Comparison of ENCODE assay signal across 16 mouse cellular contexts in the genomic region with DNA sequence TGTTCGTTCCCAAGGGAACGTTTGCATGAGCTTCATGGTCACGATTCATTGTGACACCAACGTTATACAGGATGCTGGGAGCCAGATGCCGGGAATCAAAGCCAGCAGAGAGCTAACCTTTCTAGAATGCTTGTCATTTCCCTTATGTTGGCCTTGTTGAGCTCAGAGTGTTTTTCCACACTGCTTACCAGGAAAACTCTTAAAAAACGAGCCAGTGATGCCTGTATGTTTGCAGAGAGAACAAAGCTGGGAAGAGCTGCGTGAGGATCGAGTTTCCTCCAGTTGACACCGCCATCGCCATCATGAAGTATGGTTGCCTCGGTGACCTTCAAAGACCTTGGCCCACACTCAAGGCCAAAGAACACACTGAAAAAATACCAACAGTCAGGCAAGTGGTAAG. TPM values are rescaled to one million over a fixed set of nuclear protein-coding genes. Genes with fewer than 3 reads are reported as not detected.
DNase-seq lines count a peak whose midpoint lies in the region; ATAC-seq and TF ChIP-seq lines count a peak whose summit lies in the region.
"Had no signal": no experiment of that assay in that cellular context is flagged by ENCODE, and none has a peak within 500 bp of the region (broad histone marks: within the 10 kb centered on the region; RNA-seq: fewer than 3 reads in every experiment).

No protein-coding gene starts in this region.

- TF ChIP-seq CTCF in heart, postnatal 0 days (IDR thresholded peaks at IDR 0.05; ENCODE audit: low read depth): no peak
- TF ChIP-seq CTCF in heart, adult 2 months (IDR thresholded peaks at IDR 0.05): no peak
- no peak for TF ChIP-seq CTCF in thymus, adult 2 months (IDR thresholded peaks at IDR 0.05; ENCODE audit: borderline replicate concordance, control insufficient read depth, extremely low read depth, insufficient read depth, low read length, poor library complexity)

- no peaks in the 10 kb centered on the region for H3K79me2 ChIP-seq in heart, adult 2 months (replicated peaks; ENCODE audit: control insufficient read depth, insufficient read depth, low read length)

- H3K27ac ChIP-seq in heart, postnatal 0 days (ENCODE audit: low read depth): no peak overlapping the region
- H3K27ac ChIP-seq in heart, adult 2 months: no peak overlapping the region
- H3K27ac ChIP-seq in thymus, adult 2 months (ENCODE audit: control insufficient read depth, insufficient read depth, low read length): peak overlapping the region; percentile 73; the same call in 1 of the 2 replicates
- H3K27ac ChIP-seq in brown adipose tissue, adult 24 weeks (replicated peaks; ENCODE audit: low read depth, low read length): 0 out of 2 replicates have a peak overlapping the region, but pooled peaks have one; percentile 3
- no peak overlapping the region for H3K27ac ChIP-seq in forebrain, embryonic 11.5 days (ENCODE audit: low read depth, low read length)
- H3K27ac ChIP-seq: liver, embryonic 12.5 days; lung, embryonic 15.5 days; midbrain, embryonic 12.5 days; neural tube, embryonic 13.5 days had no signal

- H3K9ac ChIP-seq in heart, postnatal 0 days (replicated peaks; ENCODE audit: low read depth, low read length): no peak overlapping the region
- H3K9ac ChIP-seq in heart, adult 2 months (ENCODE audit: low read depth, low read length): no peak overlapping the region
- no peak overlapping the region for H3K9ac ChIP-seq in forebrain, embryonic 11.5 days (ENCODE audit: low read length)
- H3K9ac ChIP-seq: liver, embryonic 12.5 days; lung, embryonic 15.5 days; midbrain, embryonic 12.5 days; neural tube, embryonic 13.5 days had no signal

- DNase-seq in heart, postnatal 0 days (ENCODE audit: low spot score): peak; percentile 9
- no peak for DNase-seq in heart, adult 2 months
- DNase-seq in thymus, adult 2 months: no peak
- no peak for DNase-seq in thymus, postnatal 36 days
- peak; percentile 45 to 64 for DNase-seq in kidney, postnatal 25 days
- no peak for DNase-seq in left cerebral cortex, adult 9 months (ENCODE audit: low spot score in 2 of 2)
- DNase-seq in forebrain, embryonic 11.5 days (ENCODE audit: low spot score): no peak
- DNase-seq: cerebellum, postnatal 14 days; right cerebral cortex, postnatal 4 days had no signal

- H3K27me3 ChIP-seq in heart, postnatal 0 days (ENCODE audit: control insufficient read depth, insufficient read depth, low read length): no peaks in the 10 kb centered on the region
- no peaks in the 10 kb centered on the region for H3K27me3 ChIP-seq in heart, adult 2 months (ENCODE audit: control insufficient read depth, insufficient read depth, low read length)
- H3K27me3 ChIP-seq in thymus, adult 2 months (ENCODE audit: control insufficient read depth, insufficient read depth, low read length): no peaks in the 10 kb centered on the region
- no peaks in the 10 kb centered on the region for H3K27me3 ChIP-seq in forebrain, embryonic 11.5 days (ENCODE audit: control insufficient read depth, insufficient read depth, low read length)
- H3K27me3 ChIP-seq: liver, embryonic 12.5 days; lung, embryonic 15.5 days; midbrain, embryonic 12.5 days; neural tube, embryonic 13.5 days had no signal

- no peak overlapping the region for H3K4me2 ChIP-seq in heart, postnatal 0 days (ENCODE audit: low read depth, low read length)
- no peak overlapping the region for H3K4me2 ChIP-seq in forebrain, embryonic 11.5 days (ENCODE audit: low read depth, low read length, severe bottlenecking)
- H3K4me2 ChIP-seq: liver, embryonic 12.5 days; lung, embryonic 15.5 days; midbrain, embryonic 12.5 days; neural tube, embryonic 13.5 days had no signal

- peaks cover 4% of the 10 kb centered on the region; the same call in 1 of the 2 replicates for H3K9me3 ChIP-seq in heart, postnatal 0 days (replicated peaks; ENCODE audit: control insufficient read depth, low read length)
- H3K9me3 ChIP-seq in forebrain, embryonic 11.5 days (ENCODE audit: control insufficient read depth, low read length): no peaks in the 10 kb centered on the region
- H3K9me3 ChIP-seq: liver, embryonic 12.5 days; lung, embryonic 15.5 days; midbrain, embryonic 12.5 days; neural tube, embryonic 13.5 days had no signal

- H3K36me3 ChIP-seq in heart, postnatal 0 days (replicated peaks; ENCODE audit: control insufficient read depth, insufficient read depth, low read length): no peaks in the 10 kb centered on the region
- H3K36me3 ChIP-seq in heart, adult 2 months (ENCODE audit: control insufficient read depth, insufficient read depth, low read length): no peaks in the 10 kb centered on the region
- no peaks in the 10 kb centered on the region for H3K36me3 ChIP-seq in thymus, adult 2 months (ENCODE audit: control insufficient read depth, insufficient read depth, low read length)
- H3K36me3 ChIP-seq in forebrain, embryonic 11.5 days (ENCODE audit: control insufficient read depth, insufficient read depth, low read length): no peaks in the 10 kb centered on the region
- H3K36me3 ChIP-seq: liver, embryonic 12.5 days; lung, embryonic 15.5 days; midbrain, embryonic 12.5 days; neural tube, embryonic 13.5 days had no signal

- WGBS in heart, postnatal 0 days: 58% methylated on average over 11 of the region's 11 CpGs
- 48% methylated on average over 11 of the region's 11 CpGs for WGBS in heart, adult 2 months
- 85% methylated on average over 11 of the region's 11 CpGs for WGBS in thymus, adult 2 months
- 82% methylated on average over 11 of the region's 11 CpGs for WGBS in forebrain, embryonic 11.5 days

- 0 out of 2 replicates have a peak, but pooled peaks have one; percentile 27 for ATAC-seq in heart, postnatal 0 days (ENCODE audit: insufficient read depth, low read depth)
- no peak for ATAC-seq in forebrain, embryonic 11.5 days (replicated peaks; ENCODE audit: low FRiP score)
- ATAC-seq: CD4-positive, CD25-positive, alpha-beta regulatory T cell, adult 4 months; forebrain, embryonic 14.5 days; liver, embryonic 12.5 days had no signal

- no peak overlapping the region for H3K4me3 ChIP-seq in heart, postnatal 0 days (ENCODE audit: low read depth, low read length)
- no peak overlapping the region for H3K4me3 ChIP-seq in heart, adult 2 months
- no peak overlapping the region for H3K4me3 ChIP-seq in thymus, adult 2 months (ENCODE audit: control insufficient read depth, insufficient read depth, low read length)
- no peak overlapping the region for H3K4me3 ChIP-seq in brown adipose tissue, adult 24 weeks (ENCODE audit: insufficient read depth, low read depth, low read length)
- H3K4me3 ChIP-seq in forebrain, embryonic 11.5 days (ENCODE audit: low read depth, low read length): no peak overlapping the region
- H3K4me3 ChIP-seq: liver, embryonic 12.5 days; lung, embryonic 15.5 days; midbrain, embryonic 12.5 days; neural tube, embryonic 13.5 days had no signal

- TF ChIP-seq EP300 in heart, postnatal 0 days (IDR thresholded peaks at IDR 0.05; ENCODE audit: low read depth): no peak
- TF ChIP-seq EP300 in heart, adult 2 months (IDR thresholded peaks at IDR 0.05; ENCODE audit: insufficient read depth, low read depth, low read length): no peak

- no peak for TF ChIP-seq POLR2A in heart, adult 2 months (IDR thresholded peaks at IDR 0.05; ENCODE audit: insufficient read depth, low read depth, low read length)
- no peak for TF ChIP-seq POLR2A in thymus, adult 2 months (IDR thresholded peaks at IDR 0.05; ENCODE audit: control insufficient read depth, extremely low read depth, insufficient read depth, low read length, poor library complexity)

- no peaks in the 10 kb centered on the region for H3K4me1 ChIP-seq in heart, postnatal 0 days (ENCODE audit: control insufficient read depth, insufficient read depth)
- H3K4me1 ChIP-seq in heart, adult 2 months (ENCODE audit: control insufficient read depth, insufficient read depth, low read length): peaks cover 2% of the 10 kb centered on the region; the same call in 1 of the 2 replicates
- peaks cover 29% of the 10 kb centered on the region for H3K4me1 ChIP-seq in thymus, adult 2 months (replicated peaks; ENCODE audit: control insufficient read depth, insufficient read depth, low read length)
- H3K4me1 ChIP-seq in brown adipose tissue, adult 24 weeks (ENCODE audit: control insufficient read depth, insufficient read depth, insufficient read length, low read length): no peaks in the 10 kb centered on the region
- H3K4me1 ChIP-seq in forebrain, embryonic 11.5 days (replicated peaks; ENCODE audit: control insufficient read depth, insufficient read depth, low read length): no peaks in the 10 kb centered on the region
- H3K4me1 ChIP-seq: lung, embryonic 15.5 days; midbrain, embryonic 12.5 days; neural tube, embryonic 13.5 days had no signal

- intact Hi-C loops in heart, adult 2 months (cut with DNase I): no loop called here

RNA-seq across cellular contexts. Expression of a gene that starts 6.6 kb away (rescaled TPM):
- total RNA-seq in heart, postnatal 0 days (2014; rRNA removed; ENCODE audit: low replicate concordance): 53.9 and 57.2 TPM in 2 replicates
- polyA plus RNA-seq in heart, postnatal 0 days (2015; fragmentation: Nextera tagmentation; extraction: Ambion mirVana): 25.9 and 27.0 TPM in 2 replicates
- total RNA-seq in heart, adult 2 months (2021): 10 to 100 TPM; 27.9 to 33.7 TPM
- 49.2 and 64.3 TPM in 2 replicates for polyA plus RNA-seq in heart, adult 2 months (2012; rRNA removed)
- 681 and 790 TPM in 2 replicates for polyA plus RNA-seq in thymus, adult 2 months (2012; rRNA removed)
- polyA plus RNA-seq in brown adipose tissue, adult 24 weeks (2012; ENCODE audit: insufficient read depth, insufficient read length, missing spikeins): 24.7 and 34.9 TPM in 2 replicates
- 133 and 135 TPM in 2 replicates for polyA plus RNA-seq in forebrain, embryonic 11.5 days (2014; fragmentation: Nextera tagmentation; extraction: Ambion mirVana)

RNA-seq across cellular contexts. Expression of a gene that starts 35.5 kb away (rescaled TPM):
- total RNA-seq in heart, postnatal 0 days (2014; rRNA removed; ENCODE audit: low replicate concordance): 4.7 and 28.3 TPM in 2 replicates
- polyA plus RNA-seq in heart, postnatal 0 days (2015; fragmentation: Nextera tagmentation; extraction: Ambion mirVana): 4.2 and 5.3 TPM in 2 replicates
- total RNA-seq in heart, adult 2 months (2021): 10 to 100 TPM; 31.8 to 32.5 TPM
- polyA plus RNA-seq in heart, adult 2 months (2012; rRNA removed): 39.7 and 41.9 TPM in 2 replicates
- 18.7 and 21.2 TPM in 2 replicates for polyA plus RNA-seq in thymus, adult 2 months (2012; rRNA removed)
- polyA plus RNA-seq in brown adipose tissue, adult 24 weeks (2012; ENCODE audit: insufficient read depth, insufficient read length, missing spikeins): 25.9 and 30.4 TPM in 2 replicates
- polyA plus RNA-seq in forebrain, embryonic 11.5 days (2014; fragmentation: Nextera tagmentation; extraction: Ambion mirVana): 0.84 and 1.2 TPM in 2 replicates
- polyA plus RNA-seq: CD4-positive, CD25-positive, alpha-beta regulatory T cell, adult 4 months had no signal

RNA-seq across cellular contexts. Expression of a gene that starts 47.2 kb away (rescaled TPM):
- total RNA-seq in heart, postnatal 0 days (2014; rRNA removed; ENCODE audit: low replicate concordance): 6.7 and 10.5 TPM in 2 replicates
- polyA plus RNA-seq in heart, postnatal 0 days (2015; fragmentation: Nextera tagmentation; extraction: Ambion mirVana): 1.3 and 1.7 TPM in 2 replicates
- 1 to 10 TPM; 1.7 to 2.6 TPM for total RNA-seq in heart, adult 2 months (2021)
- 2.8 and 5.1 TPM in 2 replicates for polyA plus RNA-seq in heart, adult 2 months (2012; rRNA removed)
- 7.0 and 8.2 TPM in 2 replicates for polyA plus RNA-seq in thymus, adult 2 months (2012; rRNA removed)
- not detected in 2 replicates for polyA plus RNA-seq in brown adipose tissue, adult 24 weeks (2012; ENCODE audit: insufficient read depth, insufficient read length, missing spikeins)
- polyA plus RNA-seq in forebrain, embryonic 11.5 days (2014; fragmentation: Nextera tagmentation; extraction: Ambion mirVana): 0.29 and 0.39 TPM in 2 replicates
- polyA plus RNA-seq: forebrain, embryonic 14.5 days had no signal

Comparison
In these comparisons a context has a peak if more than half of its experiments do, and no peak if none do; other contexts are left out.
1. DNase-seq: peak in heart, postnatal 0 days (single experiment) and kidney, postnatal 25 days (2 of 2); none in heart, adult 2 months (0 of 2), thymus, adult 2 months (single experiment), thymus, postnatal 36 days (0 of 2), left cerebral cortex, adult 9 months (0 of 2) and forebrain, embryonic 11.5 days (single experiment).
2. H3K27ac ChIP-seq: peak in thymus, adult 2 months (single experiment) and brown adipose tissue, adult 24 weeks (single experiment); none in heart, postnatal 0 days (single experiment), heart, adult 2 months (single experiment) and forebrain, embryonic 11.5 days (single experiment).